Mouse (Mus musculus): Measurements from ENCODE around the gene Igsf8.

DNA sequence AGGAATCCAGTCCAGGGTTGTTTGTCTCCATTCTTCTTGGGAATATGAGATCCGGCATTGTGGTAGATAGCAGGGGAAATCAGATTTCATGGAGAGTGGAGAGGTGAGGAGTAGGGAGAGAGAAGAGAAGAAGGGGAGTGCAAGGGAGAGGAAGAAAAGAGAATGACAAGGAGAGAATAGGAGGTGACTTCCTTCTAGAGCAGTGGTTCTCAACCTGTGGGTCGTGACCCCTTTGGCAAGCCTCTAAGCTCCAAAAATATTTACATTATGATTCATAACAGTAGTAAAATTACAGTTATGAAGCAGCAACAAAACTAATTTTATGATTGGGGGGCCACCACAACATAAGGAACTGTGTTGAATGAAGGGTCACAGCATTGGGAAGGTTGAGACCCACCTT lies 71.5 kb downstream of the Igsf8 start:
- TF ChIP-seq CTCF (IDR thresholded peaks at IDR 0.05; ENCODE audit: insufficient read depth, low read depth, low read length) (no peak), POLR2A (IDR thresholded peaks at IDR 0.05; ENCODE audit: insufficient read depth, low read depth, low read length) (no peak)
